Mouse (Mus musculus): ENCODE measurements around the gene Fbxo34.

DNA sequence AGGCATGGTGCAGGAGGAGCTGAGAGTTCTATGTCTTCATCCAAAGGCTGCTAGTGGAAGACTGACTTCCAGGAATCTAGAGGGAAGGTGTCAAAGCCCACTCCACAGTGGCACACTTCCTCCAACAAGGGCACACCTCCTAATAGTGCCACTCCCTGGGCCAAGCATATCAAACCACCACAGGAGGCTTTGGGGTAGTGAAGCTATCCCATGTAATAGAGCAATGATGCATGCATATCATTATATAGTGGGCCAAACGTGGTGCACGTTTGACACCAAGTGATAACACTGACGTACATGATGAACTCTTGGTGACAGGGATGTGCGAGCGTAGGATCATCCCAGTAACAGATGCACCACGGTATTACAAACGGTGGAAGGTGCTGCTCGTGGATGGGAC lies 11.8 kb downstream of the Fbxo34 start:
- TF ChIP-seq EP300 (IDR thresholded peaks at IDR 0.05) (no peak), CTCF (IDR thresholded peaks at IDR 0.05) (no peak)

Measured in lung, postnatal 0 days (tissue).